In the genomic region with DNA sequence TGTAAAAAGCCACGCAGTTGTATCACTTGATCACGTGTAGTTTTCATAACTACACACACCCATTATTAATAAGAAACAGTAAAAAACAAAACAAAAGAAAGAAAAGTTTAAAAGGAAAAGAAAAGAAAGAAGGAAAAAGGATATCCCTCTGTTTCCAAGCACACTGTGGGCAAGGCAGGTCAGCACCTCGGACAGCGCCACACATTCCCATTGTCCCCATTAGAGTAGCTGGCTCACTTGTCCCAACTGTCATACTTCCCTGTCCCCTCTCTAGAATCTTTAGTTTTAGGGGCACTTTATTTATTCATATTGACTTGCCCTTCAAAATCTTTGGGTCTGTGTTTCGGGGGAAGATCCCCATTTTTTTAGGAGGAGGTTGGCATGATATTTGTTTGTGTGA, we compare ENCODE assay signal across 9 mouse cellular contexts. TPM values are rescaled to one million over a fixed set of nuclear protein-coding genes. Genes with fewer than 3 reads are reported as not detected.
DNase-seq lines count a peak whose midpoint lies in the region; ATAC-seq and TF ChIP-seq lines count a peak whose summit lies in the region.
"Had no signal": no experiment of that assay in that cellular context is flagged by ENCODE, and none has a peak within 500 bp of the region (broad histone marks: within the 10 kb centered on the region; RNA-seq: fewer than 3 reads in every experiment).

No protein-coding gene starts in this region.

- no peaks in the 10 kb centered on the region for H3K4me1 ChIP-seq in liver, postnatal 0 days (ENCODE audit: insufficient read depth)
- H3K4me1 ChIP-seq in liver, embryonic 11.5 days (replicated peaks; ENCODE audit: control insufficient read depth, insufficient read depth, low read length): no peaks in the 10 kb centered on the region

- 16% methylated on average over 5 of the region's 5 CpGs for WGBS in liver, postnatal 0 days (ENCODE audit: insufficient replicate concordance)
- 18% methylated on average over 5 of the region's 5 CpGs for WGBS in liver, embryonic 11.5 days

- no peak overlapping the region for H3K9ac ChIP-seq in liver, postnatal 0 days (replicated peaks)
- H3K9ac ChIP-seq in liver, embryonic 11.5 days (ENCODE audit: low read depth, low read length): no peak overlapping the region

- peak; percentile 20 for DNase-seq in adrenal gland, adult 2 months
- no peak for DNase-seq in adrenal gland, adult 8-10 months
- peak; percentile 29 for DNase-seq in liver, postnatal 0 days
- no peak for DNase-seq in liver, embryonic 11.5 days (ENCODE audit: low spot score)
- DNase-seq in embryo, embryonic 9.5 days (ENCODE audit: extremely low spot score): peak; percentile 56
- DNase-seq in mesoderm, embryonic 11.5 days (ENCODE audit: low read depth, low spot score): peak; percentile 73
- DNase-seq in natural killer cell, adult 2 months (ENCODE audit: low spot score in 2 of 2): no peak

- no peaks in the 10 kb centered on the region for H3K27me3 ChIP-seq in liver, postnatal 0 days (ENCODE audit: insufficient read depth, low read length)
- no peaks in the 10 kb centered on the region for H3K27me3 ChIP-seq in liver, embryonic 11.5 days (replicated peaks; ENCODE audit: control insufficient read depth, insufficient read depth, low read length)

- no peak for ATAC-seq in liver, postnatal 0 days
- ATAC-seq in liver, embryonic 11.5 days (replicated peaks; ENCODE audit: low FRiP score): no peak
- no peak for ATAC-seq in inflammation-experienced regulatory T-cells, adult 6 months
- ATAC-seq: forebrain, embryonic 16.5 days had no signal

- TF ChIP-seq CTCF in liver, postnatal 0 days (IDR thresholded peaks at IDR 0.05; ENCODE audit: low read depth): no peak

- no peaks in the 10 kb centered on the region for H3K9me3 ChIP-seq in liver, postnatal 0 days (ENCODE audit: low read length)
- H3K9me3 ChIP-seq in liver, embryonic 11.5 days (ENCODE audit: control insufficient read depth, low read length): no peaks in the 10 kb centered on the region

- H3K4me2 ChIP-seq in liver, postnatal 0 days (ENCODE audit: low read depth, low read length): no peak overlapping the region
- H3K4me2 ChIP-seq in liver, embryonic 11.5 days: no peak overlapping the region

- no peak overlapping the region for H3K4me3 ChIP-seq in liver, postnatal 0 days (ENCODE audit: low read depth, low read length)
- H3K4me3 ChIP-seq in liver, embryonic 11.5 days (ENCODE audit: low read depth, low read length): no peak overlapping the region

- no peak for TF ChIP-seq EP300 in liver, postnatal 0 days (IDR thresholded peaks at IDR 0.05; ENCODE audit: low read depth)

- no peak overlapping the region for H3K27ac ChIP-seq in liver, postnatal 0 days (ENCODE audit: low read depth)
- H3K27ac ChIP-seq in liver, embryonic 11.5 days (ENCODE audit: low read depth, low read length): no peak overlapping the region

- no peaks in the 10 kb centered on the region for H3K36me3 ChIP-seq in liver, postnatal 0 days (replicated peaks; ENCODE audit: insufficient read depth, low read length)
- no peaks in the 10 kb centered on the region for H3K36me3 ChIP-seq in liver, embryonic 11.5 days (ENCODE audit: control insufficient read depth, insufficient read depth, low read length)

RNA-seq across cellular contexts. Expression of a gene that starts 47.4 kb away (rescaled TPM):
- under 1 TPM; 0.62 to 0.63 TPM for total RNA-seq in adrenal gland, adult 2 months (2021)
- 0.12 and 0.18 TPM in 2 replicates for polyA plus RNA-seq in adrenal gland, adult 2 months (2012; rRNA removed)
- total RNA-seq in adrenal gland, adult 8-10 months (2022): 1 to 10 TPM; 1.3 to 1.7 (median 1.4) TPM
- polyA plus RNA-seq in liver, postnatal 0 days (2015; fragmentation: Nextera tagmentation; extraction: Ambion mirVana): not detected in 2 replicates
- 0.25 and 0.43 TPM in 2 replicates for polyA plus RNA-seq in liver, embryonic 11.5 days (2014; fragmentation: Nextera tagmentation; extraction: Ambion mirVana)
- not detected for polyA plus RNA-seq in inflammation-experienced regulatory T-cells, adult 6 months (2017; shearing (Covaris generic))

Comparison
In these comparisons a context has a peak if more than half of its experiments do, and no peak if none do; other contexts are left out.
1. DNase-seq: peak in adrenal gland, adult 2 months (single experiment), liver, postnatal 0 days (single experiment), embryo, embryonic 9.5 days (single experiment) and mesoderm, embryonic 11.5 days (single experiment); none in adrenal gland, adult 8-10 months (single experiment), liver, embryonic 11.5 days (single experiment) and natural killer cell, adult 2 months (0 of 2).